Mouse (Mus musculus) liver, embryonic 14.5 days (tissue): ENCODE measurements around the gene Snx20. TPM values are rescaled to one million over a fixed set of nuclear protein-coding genes. Genes with fewer than 3 reads are reported as not detected.

Experiments used
- ATAC-seq: fragments of 200-750 bp; cut with Nextera tagmentation; 2 replicates; pipeline ENCODE4 v1.8.0; 2017; ENCODE audit warnings: moderate number of reproducible peaks, mild to moderate bottlenecking, moderate library complexity; ENCODE audit not compliant: insufficient read depth
- DNase-seq, 3 experiments: peaks; one replicate each; pipeline ENCODE4 v3.0.0-alpha.2; 2012 to 2013; ENCODE audit warnings: low read depth in 3 of 3, low spot score in 3 of 3
- H3K27ac ChIP-seq: fragments of 300-500 bp; sonication (generic); 2 replicates; pipeline ENCODE4 v1.5.1; 2014; ENCODE audit warnings: moderate library complexity, mild to moderate bottlenecking, control low read depth, inconsistent platforms
- H3K27me3 ChIP-seq: fragments of 300-500 bp; sonication (generic); 2 replicates; pipeline ENCODE4 v1.6.1; 2014; ENCODE audit warnings: mild to moderate bottlenecking, low read length, moderate library complexity; ENCODE audit not compliant: control insufficient read depth, insufficient read depth
- H3K36me3 ChIP-seq: fragments of 300-500 bp; sonication (generic); replicated peaks from 2 replicates; pipeline ENCODE4 v1.6.1; 2014; ENCODE audit warnings: low read depth; ENCODE audit not compliant: control insufficient read depth, insufficient read depth
- H3K4me1 ChIP-seq, 2 experiments: fragments of 200-500 bp in 1 of 2; fragments of 300-500 bp in 1 of 2; sonication (generic) in 1 of 2; replicated peaks; 2 replicates each; pipeline ENCODE4 v1.6.1; 2012 to 2014; ENCODE audit warnings: antibody characterized with exemption in 1 of 2, inconsistent platforms in 1 of 2, low read length in 1 of 2; ENCODE audit not compliant: control insufficient read depth in 2 of 2, insufficient read depth in 2 of 2
- H3K4me2 ChIP-seq: fragments of 300-500 bp; sonication (generic); 2 replicates; pipeline ENCODE4 v1.6.1; 2014; ENCODE audit warnings: low read depth, mild to moderate bottlenecking, control low read depth, moderate library complexity
- H3K4me3 ChIP-seq, 2 experiments: fragments of 200-500 bp in 1 of 2; fragments of 300-500 bp in 1 of 2; sonication (generic) in 1 of 2; 2 replicates each; pipeline ENCODE4 v1.5.1; 2012 to 2014; ENCODE audit warnings: low read depth in 2 of 2, low read length in 2 of 2, mild to moderate bottlenecking in 2 of 2, control low read depth in 1 of 2, inconsistent platforms in 1 of 2, moderate library complexity in 1 of 2; ENCODE audit not compliant: insufficient read depth in 1 of 2
- H3K9ac ChIP-seq: fragments of 300-500 bp; sonication (generic); replicated peaks from 2 replicates; pipeline ENCODE4 v1.6.1; 2014; ENCODE audit warnings: mild to moderate bottlenecking, control low read depth, moderate library complexity
- H3K9me3 ChIP-seq: fragments of 300-500 bp; sonication (generic); 2 replicates; pipeline ENCODE4 v1.6.1; 2016; ENCODE audit warnings: low read length, mixed read lengths; ENCODE audit not compliant: control insufficient read depth
- CTCF ChIP-seq: IDR thresholded peaks from 2 replicates; pipeline ENCODE4 v1.5.1; 2016; ENCODE audit warnings: antibody characterized with exemption, low read depth, control low read depth
- EP300 ChIP-seq: IDR thresholded peaks from 2 replicates; pipeline ENCODE4 v1.6.1; 2016; ENCODE audit warnings: antibody characterized with exemption, low read depth
- WGBS: fragments of 180-500 bp; shearing (Covaris S2); extraction: QIAGEN DNeasy Blood & Tissue Kit; methylation state at CpG from one replicate; pipeline ENCODE4 v1.1.7; 2014; ENCODE audit not compliant: insufficient replicate concordance; 5-methylcytosine and 5-hydroxymethylcytosine counted together
- polyA plus RNA-seq, 2 experiments: library from polyadenylated mRNA; depleted of rRNA in 1 of 2; stranded (reverse) in 1 of 2; unstranded in 1 of 2; fragments of >200 nt; fragmentation: Nextera tagmentation in 1 of 2; extraction: Ambion mirVana in 1 of 2; gene quantifications; 2 replicates each; pipeline versions ENCODE4 v1.2.1 to v1.2.3; 2012 to 2014

The Snx20 gene
- polyA plus RNA-seq (2012; rRNA removed) (2.5 and 2.6 TPM in 2 replicates), polyA plus RNA-seq (2014; fragmentation: Nextera tagmentation; extraction: Ambion mirVana) (2.7 and 3.0 TPM in 2 replicates)

DNA sequence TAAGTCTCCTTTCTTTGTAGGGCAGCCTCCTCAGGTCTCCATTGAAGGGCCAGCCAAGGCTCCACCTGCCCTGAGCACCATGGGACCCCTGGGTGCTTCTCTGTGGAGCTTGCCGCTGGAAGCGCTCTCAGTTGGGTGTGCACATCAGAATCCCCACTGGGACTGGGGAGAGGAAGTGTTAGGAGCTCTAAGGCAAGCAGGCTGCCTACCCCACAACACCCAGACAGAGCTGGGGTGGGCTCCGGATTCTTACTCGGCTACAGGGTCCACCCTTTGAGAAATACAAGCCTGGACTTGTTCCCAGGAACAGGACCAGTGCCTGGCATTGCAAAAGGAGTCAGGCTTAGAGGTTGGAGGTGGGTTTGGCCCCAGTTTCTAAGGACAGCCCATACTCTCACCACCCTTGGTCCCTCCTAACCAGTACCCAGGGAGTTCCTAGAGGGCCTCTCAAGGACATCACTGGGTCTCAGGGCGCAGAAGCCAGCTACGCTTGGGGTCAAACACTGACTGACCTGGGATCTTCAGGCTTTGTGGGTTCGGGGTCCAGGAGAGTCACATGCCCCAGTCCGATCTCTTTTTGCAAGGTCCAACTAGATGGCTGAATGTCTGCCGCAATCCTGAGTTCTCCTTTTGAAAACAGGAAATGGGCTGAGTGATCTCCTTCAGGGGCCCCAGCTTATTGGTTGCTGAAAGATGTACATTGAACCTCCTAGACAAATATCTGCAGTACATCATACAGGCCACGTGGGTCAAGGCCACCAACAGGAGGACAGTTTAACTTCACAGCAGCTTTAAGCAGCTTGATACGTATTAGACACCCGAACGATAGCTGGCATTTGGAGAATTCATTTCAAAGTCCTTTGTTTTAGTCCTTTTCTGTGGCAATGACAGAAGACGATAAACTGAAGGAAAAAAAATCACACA, at the start of gene Snx20:
Gene Snx20 (minus strand): TSS at position 655 of the 924 bp plus-strand sequence.
- ATAC-seq (peak; percentile 68), DNase-seq (peak; percentile 34 to 38 (median 38))
- WGBS: 34% methylated on average over 14 of the region's 14 CpGs
- H3K36me3 ChIP-seq: no peaks in the 10 kb centered on the region
- H3K9ac ChIP-seq: 0 out of 2 replicates have a peak within 1 kb of the TSS, but pooled peaks have one; percentile 4
- H3K9me3 ChIP-seq: no peaks in the 10 kb centered on the region
- peak within 1 kb of the TSS; percentile 44 to 54 for H3K4me3 ChIP-seq
- H3K4me1 ChIP-seq: peaks cover 0 to 5% of the 10 kb centered on the region in 2 experiments; a peak in 2 of 4 replicates
- no peak within 1 kb of the TSS for H3K27ac ChIP-seq
- peak within 1 kb of the TSS; percentile 37 for H3K4me2 ChIP-seq
- H3K27me3 ChIP-seq: no peaks in the 10 kb centered on the region
- TF ChIP-seq EP300 (no peak), CTCF (no peak)

GRCm38 (mm10) chr8:88683656-88684289, 47.8 kb upstream of the Snx20 start:
- TF ChIP-seq CTCF: no peak
- TF ChIP-seq EP300: no peak
- no peak overlapping the region for H3K9ac ChIP-seq
- no peak overlapping the region for H3K4me3 ChIP-seq
- H3K4me1 ChIP-seq: no peaks in the 10 kb centered on the region
- DNase-seq (no peak), ATAC-seq (no peak)
- H3K27ac ChIP-seq: no peak overlapping the region
- no peaks in the 10 kb centered on the region for H3K36me3 ChIP-seq
- H3K9me3 ChIP-seq: no peaks in the 10 kb centered on the region
- no peak overlapping the region for H3K4me2 ChIP-seq
- H3K27me3 ChIP-seq: no peaks in the 10 kb centered on the region
- WGBS: 74% methylated on average over 7 of the region's 7 CpGs

- no peaks in the 10 kb centered on the region for H3K9me3 ChIP-seq
- no peaks in the 10 kb centered on the region for H3K4me1 ChIP-seq
- no peak overlapping the region for H3K4me3 ChIP-seq
- no peaks in the 10 kb centered on the region for H3K27me3 ChIP-seq
- no peak overlapping the region for H3K9ac ChIP-seq
- H3K4me2 ChIP-seq: no peak overlapping the region
- H3K36me3 ChIP-seq: no peaks in the 10 kb centered on the region
- DNase-seq (no peak), ATAC-seq (no peak)
- TF ChIP-seq CTCF: no peak
- no peak for TF ChIP-seq EP300
- H3K27ac ChIP-seq: no peak overlapping the region
- WGBS: 62% methylated on average over 8 of the region's 8 CpGs
Measured at GRCm38 (mm10) chr8:88681046-88681445, 45.1 kb upstream of the Snx20 start.

DNA sequence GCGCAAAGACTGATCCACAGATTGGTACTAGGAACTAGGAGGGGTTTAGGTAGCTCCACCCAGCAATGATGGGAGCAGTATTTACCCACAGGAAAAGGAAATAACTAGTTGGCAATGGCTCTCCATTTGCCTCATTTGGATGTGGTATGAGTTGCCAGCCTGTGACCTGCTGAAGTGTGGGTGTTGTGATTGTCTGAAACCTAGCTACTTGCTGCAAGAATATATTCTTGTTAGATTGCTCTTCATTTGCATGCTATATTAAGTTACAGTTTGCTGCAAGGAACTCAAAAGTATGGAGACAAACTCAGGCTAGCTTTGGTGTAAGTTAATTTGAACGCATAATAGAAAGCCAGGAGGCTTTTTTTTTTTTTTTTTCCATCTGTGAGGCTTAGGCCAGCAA, 44.6 kb upstream of the Snx20 start:
- no peaks in the 10 kb centered on the region for H3K27me3 ChIP-seq
- no peaks in the 10 kb centered on the region for H3K9me3 ChIP-seq
- H3K36me3 ChIP-seq: no peaks in the 10 kb centered on the region
- TF ChIP-seq EP300 (no peak), CTCF (no peak)
- H3K4me3 ChIP-seq: no peak overlapping the region
- DNase-seq (no peak), ATAC-seq (no peak)
- H3K27ac ChIP-seq: no peak overlapping the region
- H3K4me1 ChIP-seq: no peaks in the 10 kb centered on the region
- no peak overlapping the region for H3K9ac ChIP-seq
- no peak overlapping the region for H3K4me2 ChIP-seq
- 55% methylated on average over 2 of the region's 2 CpGs for WGBS

- Histone ChIP-seq H3K9me3 (no peaks in the 10 kb centered on the region), H3K27ac (no peak overlapping the region), H3K27me3 (no peaks in the 10 kb centered on the region), H3K4me3 (no peak overlapping the region), H3K36me3 (no peaks in the 10 kb centered on the region), H3K4me1 (no peaks in the 10 kb centered on the region), H3K4me2 (no peak overlapping the region), H3K9ac (no peak overlapping the region)
- TF ChIP-seq EP300: no peak
- no peak for DNase-seq
- 67% methylated on average over 8 of the region's 8 CpGs for whole genome bisulfite sequencing
- no peak for ATAC-seq
Measured at GRCm38 (mm10) chr8:88677071-88677470, 41.1 kb upstream of the Snx20 start.
